Mouse (Mus musculus) T-helper 1 cell (primary cell): ENCODE data around the gene Ggact.

Source experiments
- in situ Hi-C: fragments of 300-600 bp; cut with MboI, MseI; formaldehyde crosslinking; loops from one replicate; pipeline ENCODE4 v1.15.1; 2025; ENCODE audit warnings: high pct_unique_total_duplicates

Gene Ggact

GRCm38 (mm10) chr14:122766448-122766847 is 147.1 kb downstream of the Ggact start:
- in situ Hi-C loops = no loop called here
